Mouse (Mus musculus) heart, postnatal 36 days (tissue): ENCODE results near the gene Nfkbib. TPM values are rescaled to one million over a fixed set of nuclear protein-coding genes. Genes with fewer than 3 reads are reported as not detected.

ENCODE experiments used
- DNase-seq, 2 experiments: peaks; one replicate each; pipeline ENCODE4 v3.0.0; 2021 to 2022
- intact Hi-C: fragments of 180-260 bp; cut with DNase I; formaldehyde crosslinking; loops from one replicate; pipeline ENCODE4 v1.15.1; 2025
- total RNA-seq, 2 experiments: library from RNA; stranded (reverse); gene quantifications; 2 replicates each; pipeline ENCODE4 v1.2.3; 2021

Gene Nfkbib
- 10 to 100 TPM; 25.4 to 27.0 TPM for total RNA-seq

DNA sequence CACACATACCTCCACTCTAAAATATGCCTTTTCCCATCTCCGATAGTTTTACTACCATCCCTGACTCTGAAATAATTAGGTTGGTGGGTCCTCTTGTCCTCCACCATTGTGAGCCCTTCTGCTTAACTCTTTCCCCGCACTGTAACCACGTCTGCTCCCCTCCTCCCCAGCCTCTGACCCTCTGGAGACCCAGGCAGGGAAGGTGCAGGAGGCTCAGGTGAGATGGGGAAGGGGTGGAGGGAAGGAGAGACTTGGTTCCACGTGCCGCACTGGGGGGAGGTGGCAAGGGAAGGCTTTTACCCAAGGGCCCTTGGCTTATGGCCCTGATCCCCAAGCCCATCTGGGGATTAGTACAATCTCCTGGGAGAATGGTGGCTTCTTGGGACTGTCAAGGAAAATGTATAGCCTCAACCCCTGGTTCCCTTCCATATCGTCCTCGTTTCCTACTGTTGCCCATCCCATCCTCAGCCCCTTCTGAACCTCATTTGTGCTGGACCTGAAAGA lies at the start of gene Nfkbib:
TSS of gene Nfkbib (minus strand) at position 51 of the 504 bp plus-strand sequence.
- intact Hi-C loops = loop anchor here (10.0 kb wide), 2 partner anchors 407 to 467 kb away; partner anchors contain the start of genes Ggn, Kcnk6, Spred3 and Yif1b
- DNase-seq = no peak

DNA sequence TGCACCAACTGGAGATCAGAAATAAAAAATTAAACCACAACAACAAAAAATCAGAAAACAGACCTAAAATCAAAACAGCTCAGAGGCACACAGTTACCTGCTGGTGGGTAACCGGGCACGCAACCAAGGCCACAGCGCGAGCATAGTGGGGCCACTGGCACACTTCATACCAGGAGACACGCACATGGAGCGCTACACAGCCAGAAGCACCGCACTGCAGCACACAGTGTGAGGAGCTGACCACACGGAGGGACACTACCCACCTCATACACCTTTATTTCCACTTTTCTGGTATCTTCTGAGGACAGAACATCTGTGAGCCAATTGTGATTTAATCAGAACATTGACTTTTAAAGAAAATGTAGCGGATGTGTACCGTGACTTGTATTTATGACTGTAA lies 49.6 kb upstream of the Nfkbib start:
- DNase-seq = no peak
- intact Hi-C loops = no loop called here

DNA sequence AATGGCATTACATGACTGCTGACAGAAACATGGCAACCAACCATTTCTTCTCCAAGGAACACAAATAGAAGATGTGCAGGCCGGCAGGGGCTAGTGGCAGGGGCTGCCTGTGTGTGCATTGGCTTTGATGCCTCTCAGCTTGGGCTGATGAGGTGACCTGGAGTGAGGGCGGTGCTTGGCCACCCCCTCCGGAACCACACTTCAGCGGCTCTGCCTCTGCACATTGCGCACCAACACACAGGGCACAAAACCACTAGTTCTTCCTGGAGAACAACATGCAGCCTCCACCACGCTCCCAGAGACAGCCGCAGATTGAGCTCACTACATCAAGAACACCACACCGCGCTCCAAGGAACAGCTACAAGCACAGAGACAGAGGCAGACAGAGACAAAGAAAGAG lies 48.9 kb upstream of the Nfkbib start:
- DNase-seq = peak in 1 of 2 experiments; percentile 31
- intact Hi-C loops = no loop called here

GRCm38 (mm10) chr7:28815230-28815629 lies 47.9 kb upstream of the Nfkbib start:
- intact Hi-C loops = no loop called here
- DNase-seq = no peak

- intact Hi-C loops = loop anchor here (5.0 kb wide), 1 partner anchor 148 kb away; the partner anchor contains the start of gene Actn4
- no peak for DNase-seq
Observed at GRCm38 (mm10) chr7:28814306-28815034, 47.2 kb upstream of the Nfkbib start.

GRCm38 (mm10) chr7:28812949-28813348 lies 45.6 kb upstream of the Nfkbib start:
- DNase-seq = peak in 1 of 2 experiments; percentile 24
- intact Hi-C loops = loop anchor here (1.0 to 5.0 kb wide), 2 partner anchors 8 to 149 kb away; partner anchors contain the start of gene Actn4

DNA sequence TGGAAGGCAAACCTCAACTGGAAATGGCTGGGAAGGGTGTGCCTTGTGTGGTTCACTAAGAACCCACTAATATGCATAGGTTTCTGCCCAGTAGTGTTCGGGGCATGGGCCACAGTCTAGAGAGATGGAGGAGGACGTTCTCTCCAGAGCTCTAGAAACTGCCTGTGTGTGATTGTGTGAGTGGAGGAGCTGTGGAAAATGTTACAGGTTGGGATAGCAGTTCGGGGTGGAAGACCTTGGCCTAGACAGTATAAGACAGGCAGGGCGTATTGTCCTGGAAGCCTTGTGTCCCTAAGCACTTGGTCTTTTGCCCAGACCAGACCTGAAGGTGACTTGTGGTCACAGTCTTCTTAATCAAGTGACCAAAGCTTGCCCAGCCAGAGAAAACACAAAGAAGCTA lies 45.1 kb upstream of the Nfkbib start:
- DNase-seq = peak in 1 of 2 experiments; percentile 40

DNA sequence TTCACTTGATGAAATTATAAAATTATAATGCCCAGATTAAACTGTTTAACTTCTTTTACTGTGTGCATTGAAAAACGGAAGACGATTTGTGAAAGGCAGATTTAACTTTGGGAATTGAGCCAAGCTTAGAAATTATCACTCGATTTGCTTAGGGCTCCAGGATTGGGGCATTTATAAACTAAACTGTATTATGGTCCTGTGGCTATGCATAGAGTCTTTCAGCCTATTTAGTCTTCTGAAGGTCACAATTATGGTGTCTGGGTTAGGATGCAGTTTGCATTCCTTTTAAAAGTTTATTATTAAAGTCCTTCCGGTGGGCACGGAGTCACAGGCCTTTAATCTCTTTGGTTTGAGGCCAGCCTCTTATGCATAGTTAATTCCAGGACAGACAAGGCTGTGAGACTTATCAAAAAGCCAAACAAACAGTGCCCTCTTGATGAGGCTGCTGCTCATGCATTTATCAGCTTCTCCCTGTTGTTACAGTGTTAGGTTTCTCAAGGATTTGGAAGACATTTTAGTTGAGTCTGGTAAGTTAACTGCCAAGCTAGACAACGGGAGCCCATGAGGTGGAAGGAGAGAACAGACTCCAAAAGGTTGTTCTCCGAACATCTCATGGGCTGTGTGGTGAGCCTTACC lies 44.4 kb upstream of the Nfkbib start:
- DNase-seq = no peak
- intact Hi-C loops = loop anchor here (5.0 kb wide), 1 partner anchor 151 kb away; the partner anchor contains the start of gene Actn4

More for the DNA sequence above, 45.1 kb upstream of the Nfkbib start:
- intact Hi-C loops = loop anchor here (5.0 kb wide), 1 partner anchor 150 kb away; the partner anchor contains the start of gene Actn4

DNA sequence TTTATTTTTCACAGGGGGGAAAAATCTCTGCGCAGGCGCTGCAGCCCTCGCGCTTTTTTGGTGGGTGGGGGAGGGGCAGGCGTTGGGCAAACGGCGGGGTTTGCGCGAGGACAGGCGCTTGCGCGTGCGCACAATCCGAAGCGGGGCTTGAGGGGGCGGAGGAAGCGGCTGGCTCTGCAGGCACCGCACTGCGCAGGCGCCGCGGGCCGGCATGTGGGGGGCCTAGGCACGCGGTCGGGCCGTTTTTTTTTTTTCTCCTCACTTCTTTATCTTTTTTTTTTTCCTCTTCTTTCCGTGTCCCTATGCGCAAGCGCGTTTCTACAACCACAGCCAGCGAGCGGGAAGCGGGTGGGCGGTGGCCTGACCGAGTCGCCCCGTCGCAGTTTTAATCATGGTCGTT lies 43.9 kb upstream of the Nfkbib start:
- intact Hi-C loops = loop anchor here (5.0 kb wide), 1 partner anchor 151 kb away; the partner anchor contains the start of gene Actn4
- DNase-seq = peak; percentile 92 to 93

- intact Hi-C loops = loop anchor here (5.0 kb wide), 1 partner anchor 152 kb away; the partner anchor contains the start of gene Actn4
- DNase-seq = peak; percentile 99 to 100
Observed at GRCm38 (mm10) chr7:28810107-28811066, 43.1 kb upstream of the Nfkbib start.

GRCm38 (mm10) chr7:28809401-28810089 lies 42.2 kb upstream of the Nfkbib start:
- intact Hi-C loops = loop anchor here (2.0 to 5.0 kb wide), 3 partner anchors 15 to 432 kb away; partner anchors contain the start of genes Actn4 and Ech1

DNA sequence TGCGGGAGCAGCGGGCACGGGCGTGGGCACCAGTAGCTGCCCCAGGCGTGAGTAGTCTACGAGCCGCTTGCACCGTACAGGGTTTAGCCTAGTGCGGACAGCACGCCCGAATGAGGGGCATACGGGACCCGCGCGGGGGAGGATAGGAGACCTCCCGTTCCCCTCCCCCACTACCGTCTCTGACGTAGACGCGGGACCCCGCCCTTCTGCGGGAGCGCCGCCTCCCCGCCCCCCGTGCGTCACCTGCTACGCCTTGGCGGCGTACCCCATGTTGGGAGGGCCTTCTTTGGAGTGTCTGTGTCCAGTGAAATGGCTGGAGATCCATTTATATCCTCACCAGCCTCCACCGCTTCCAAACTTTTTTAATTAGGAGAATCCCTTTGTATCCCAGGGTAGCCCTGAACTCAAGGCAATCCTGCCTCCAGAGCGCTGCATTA lies 41.7 kb upstream of the Nfkbib start:
- intact Hi-C loops = loop anchor here (2.0 to 5.0 kb wide), 2 partner anchors 16 to 432 kb away; partner anchors contain the start of gene Ech1
- peak; percentile 97 to 98 for DNase-seq

More at GRCm38 (mm10) chr7:28809401-28810089, 42.2 kb upstream of the Nfkbib start:
- DNase-seq = peak; percentile 68 to 71

- intact Hi-C loops = loop anchor here (2.0 to 5.0 kb wide), 2 partner anchors 16 to 431 kb away; partner anchors contain the start of gene Ech1
- DNase-seq = peak in 1 of 2 experiments; percentile 48
Observed at GRCm38 (mm10) chr7:28808221-28808941, 41.1 kb upstream of the Nfkbib start, which contains the start of gene Hnrnpl. Hnrnpl (plus strand) TSS chr7:28808541.

DNA sequence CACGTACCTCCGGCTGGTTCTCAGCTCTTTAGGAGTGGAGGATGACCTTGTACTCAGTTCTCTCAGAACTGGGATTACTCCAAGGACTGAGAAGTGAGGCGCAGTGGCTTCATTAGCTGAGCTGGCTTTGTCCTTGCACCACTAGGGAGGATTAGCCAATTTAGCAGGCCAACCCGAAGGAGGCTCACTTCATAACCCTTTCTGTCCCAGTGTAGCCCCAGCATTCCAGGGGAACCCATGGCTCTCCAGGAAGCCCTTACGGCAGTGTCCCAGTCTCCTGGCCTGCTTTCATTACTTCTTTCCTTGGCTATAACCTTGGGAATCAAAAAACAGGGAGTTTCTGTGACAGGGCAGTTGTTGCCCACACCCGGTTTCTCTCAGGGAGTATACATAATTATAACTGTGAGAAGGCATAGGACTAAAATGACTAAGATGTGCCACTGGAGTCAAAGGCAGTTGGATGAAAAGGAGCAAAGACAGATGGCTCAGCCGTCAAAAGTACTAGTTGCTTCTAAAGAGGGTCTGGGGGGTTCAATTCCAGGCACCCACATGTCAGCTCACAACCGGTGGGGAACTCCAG lies 40.4 kb upstream of the Nfkbib start:
- intact Hi-C loops = loop anchor here (2.0 to 5.0 kb wide), 2 partner anchors 17 to 430 kb away; partner anchors contain the start of gene Ech1
- DNase-seq = peak in 1 of 2 experiments; percentile 67

DNA sequence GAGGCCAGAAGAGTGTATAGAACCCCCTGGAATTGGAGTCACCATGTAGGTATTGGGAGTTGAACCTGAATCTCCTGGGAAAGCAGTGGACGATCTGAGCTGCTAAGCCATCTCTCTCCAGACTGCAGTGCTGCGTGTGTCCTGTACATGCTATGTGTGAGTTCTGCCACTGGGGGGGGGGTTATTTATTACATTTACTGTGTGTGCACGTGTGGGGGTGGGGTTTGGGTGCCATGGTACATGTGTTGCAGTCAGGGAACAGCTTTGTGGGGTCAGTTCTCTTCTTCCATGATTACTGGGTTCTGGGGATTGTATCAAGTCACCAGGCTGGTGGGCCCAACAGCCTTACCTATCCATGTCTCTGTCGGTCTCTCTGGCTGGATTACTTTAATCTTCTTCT lies 39.6 kb upstream of the Nfkbib start:
- intact Hi-C loops = loop anchor here (5.0 kb wide), 1 partner anchor 430 kb away; no protein-coding TSS in a partner anchor
- DNase-seq = no peak

DNA sequence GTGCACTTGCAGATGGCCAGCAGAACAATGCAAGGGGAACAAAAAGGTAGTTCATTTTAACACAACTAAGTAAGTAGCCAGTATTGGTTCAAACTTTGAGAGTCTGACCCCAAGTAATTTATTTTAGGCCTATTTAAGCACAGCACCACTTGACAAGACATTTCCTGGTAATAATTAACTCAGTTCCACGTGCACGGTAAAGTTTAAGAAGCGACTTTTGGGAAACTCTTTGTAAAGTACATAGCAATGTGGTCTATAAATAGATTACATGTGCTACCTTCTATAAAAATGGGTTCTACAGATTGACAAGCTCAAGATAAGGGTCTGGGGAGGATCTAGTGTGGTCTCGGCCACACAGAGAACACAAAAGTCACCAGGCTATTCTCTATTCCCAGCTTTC lies 36.4 kb upstream of the Nfkbib start:
- intact Hi-C loops = no loop called here
- DNase-seq = no peak

DNA sequence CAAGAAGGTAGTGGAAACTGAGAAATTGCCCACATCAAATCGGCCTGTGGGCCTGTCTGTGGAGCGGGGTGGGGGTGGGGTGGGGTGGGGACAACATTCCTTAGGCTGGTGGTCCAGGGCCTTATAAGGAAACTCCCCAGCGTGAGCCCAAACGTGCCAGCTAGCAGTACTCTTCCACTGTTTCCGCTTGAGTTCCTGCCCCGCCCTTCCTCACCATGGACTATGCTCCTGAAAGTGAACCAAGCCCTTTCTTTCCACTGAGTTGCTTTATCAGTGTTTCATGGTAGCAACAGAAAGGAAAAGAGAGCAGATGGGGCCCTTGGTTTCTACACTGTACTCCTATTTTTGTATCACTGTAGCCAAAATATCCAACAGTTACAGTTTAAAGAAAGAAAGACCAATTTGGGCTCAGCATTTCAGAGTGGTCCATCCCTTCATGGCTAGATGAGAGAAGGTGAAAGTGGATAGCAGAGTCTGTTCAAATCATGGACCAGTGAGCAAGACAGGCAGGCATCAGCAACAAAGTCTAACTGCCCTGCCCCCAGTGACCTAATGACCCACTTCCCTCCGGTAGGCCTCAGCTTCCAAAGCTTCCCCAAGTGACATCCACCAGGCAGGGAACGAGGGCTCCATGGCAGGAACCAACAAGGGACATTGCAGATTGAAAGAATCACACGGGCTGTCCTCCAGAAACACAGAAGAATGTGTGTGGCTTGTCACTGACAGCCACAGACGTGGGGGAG lies 35.7 kb upstream of the Nfkbib start:
- intact Hi-C loops = no loop called here
- DNase-seq = peak; percentile 36 to 37
